In genomic region chr12:86692471-86693356, GRCm38 (mm10) we compare ENCODE assay signal across 16 mouse cellular contexts. TPM values are rescaled to one million over a fixed set of nuclear protein-coding genes. Genes with fewer than 3 reads are reported as not detected.
DNase-seq lines count a peak whose midpoint lies in the region; ATAC-seq and TF ChIP-seq lines count a peak whose summit lies in the region.
"Had no signal": no experiment of that assay in that cellular context is flagged by ENCODE, and none has a peak within 500 bp of the region (broad histone marks: within the 10 kb centered on the region; RNA-seq: fewer than 3 reads in every experiment).

No protein-coding gene starts in this region.

- H3K9ac ChIP-seq in stomach, embryonic 15.5 days = no peak overlapping the region
- H3K9ac ChIP-seq in stomach, postnatal 0 days (ENCODE audit: low read length) = no peak overlapping the region
- no peak overlapping the region for H3K9ac ChIP-seq in midbrain, embryonic 14.5 days (replicated peaks; ENCODE audit: low read length)
- H3K9ac ChIP-seq: embryonic facial prominence, embryonic 15.5 days; hindbrain, embryonic 12.5 days had no signal

- no peaks in the 10 kb centered on the region for H3K36me3 ChIP-seq in stomach, embryonic 15.5 days
- no peaks in the 10 kb centered on the region for H3K36me3 ChIP-seq in stomach, postnatal 0 days (ENCODE audit: control insufficient read depth, insufficient read depth, low read length)
- peaks cover 83% of the 10 kb centered on the region for H3K36me3 ChIP-seq in midbrain, embryonic 14.5 days (ENCODE audit: control insufficient read depth, insufficient read depth, low read length)

- H3K9me3 ChIP-seq in stomach, embryonic 15.5 days = no peaks in the 10 kb centered on the region
- H3K9me3 ChIP-seq in stomach, postnatal 0 days (ENCODE audit: control insufficient read depth, low read length) = no peaks in the 10 kb centered on the region
- H3K9me3 ChIP-seq in midbrain, embryonic 14.5 days (ENCODE audit: control insufficient read depth, low read length) = no peaks in the 10 kb centered on the region
- H3K9me3 ChIP-seq: embryonic facial prominence, embryonic 15.5 days; hindbrain, embryonic 12.5 days had no signal

- H3K4me1 ChIP-seq in stomach, embryonic 15.5 days = peaks cover 7% of the 10 kb centered on the region; the same call in 1 of the 2 replicates
- no peaks in the 10 kb centered on the region for H3K4me1 ChIP-seq in stomach, postnatal 0 days (replicated peaks; ENCODE audit: control insufficient read depth, insufficient read depth)
- H3K4me1 ChIP-seq in midbrain, embryonic 14.5 days (ENCODE audit: control insufficient read depth, insufficient read depth, low read length) = no peaks in the 10 kb centered on the region

- peak; percentile 97 for DNase-seq in heart, adult 11 months
- no peak for DNase-seq in heart, adult 8-10 months (ENCODE audit: low spot score)
- no peak for DNase-seq in stomach, postnatal 0 days (ENCODE audit: low spot score)
- DNase-seq in heart, postnatal 4 days = peak; percentile 64
- no peak for DNase-seq in thymus, adult 18-20 months
- no peak for DNase-seq in midbrain, embryonic 14.5 days
- DNase-seq in left cerebral cortex, postnatal 4 days = no peak
- DNase-seq: adrenal gland, postnatal 14 days; liver; spleen, adult 18-20 months; thymus, postnatal 4 days had no signal

- no peaks in the 10 kb centered on the region for H3K27me3 ChIP-seq in stomach, embryonic 15.5 days (replicated peaks)
- no peaks in the 10 kb centered on the region for H3K27me3 ChIP-seq in stomach, postnatal 0 days (ENCODE audit: control insufficient read depth, insufficient read depth, low read length)
- no peaks in the 10 kb centered on the region for H3K27me3 ChIP-seq in midbrain, embryonic 14.5 days (ENCODE audit: control insufficient read depth, insufficient read depth, low read length)
- H3K27me3 ChIP-seq: embryonic facial prominence, embryonic 15.5 days; hindbrain, embryonic 12.5 days had no signal

- TF ChIP-seq CTCF in stomach, postnatal 0 days (IDR thresholded peaks at IDR 0.05; ENCODE audit: low read depth) = no peak

- H3K4me2 ChIP-seq in stomach, embryonic 15.5 days = no peak overlapping the region
- H3K4me2 ChIP-seq in stomach, postnatal 0 days (replicated peaks; ENCODE audit: low read depth) = no peak overlapping the region
- H3K4me2 ChIP-seq in midbrain, embryonic 14.5 days (ENCODE audit: low read length) = no peak overlapping the region
- H3K4me2 ChIP-seq: embryonic facial prominence, embryonic 15.5 days; hindbrain, embryonic 12.5 days had no signal

- intact Hi-C loops in left cerebral cortex, postnatal 4 days (cut with DNase I) = no loop called here

- no peak overlapping the region for H3K4me3 ChIP-seq in stomach, embryonic 15.5 days (replicated peaks)
- no peak overlapping the region for H3K4me3 ChIP-seq in stomach, postnatal 0 days (ENCODE audit: low read depth, low read length)
- H3K4me3 ChIP-seq in midbrain, embryonic 14.5 days (replicated peaks; ENCODE audit: low read depth, low read length) = no peak overlapping the region
- H3K4me3 ChIP-seq: embryonic facial prominence, embryonic 15.5 days; hindbrain, embryonic 12.5 days had no signal

- WGBS in stomach, embryonic 15.5 days = 43% methylated on average over 5 of the region's 5 CpGs
- 47% methylated on average over 5 of the region's 5 CpGs for WGBS in stomach, postnatal 0 days
- WGBS in midbrain, embryonic 14.5 days = 77% methylated on average over 5 of the region's 5 CpGs

- no peak for TF ChIP-seq EP300 in stomach, postnatal 0 days (optimal IDR thresholded peaks at IDR 0.05)

- ATAC-seq in stomach, embryonic 15.5 days (ENCODE audit: insufficient read depth, low FRiP score, low read depth) = peak; percentile 20; the same call in 1 of the 2 replicates
- ATAC-seq in stomach, postnatal 0 days (ENCODE audit: low FRiP score, low TSS enrichment) = no peak
- no peak for ATAC-seq in midbrain, embryonic 14.5 days (ENCODE audit: low FRiP score, low TSS enrichment)

- H3K27ac ChIP-seq in stomach, embryonic 15.5 days = 0 out of 2 replicates have a peak overlapping the region, but pooled peaks have one; percentile 5
- no peak overlapping the region for H3K27ac ChIP-seq in stomach, postnatal 0 days (replicated peaks)
- no peak overlapping the region for H3K27ac ChIP-seq in midbrain, embryonic 14.5 days (replicated peaks; ENCODE audit: low read depth, low read length)
- H3K27ac ChIP-seq: hindbrain, embryonic 12.5 days had no signal

RNA-seq across cellular contexts. Expression of gene Vash1, which starts 14.2 kb away (rescaled TPM):
- 10 to 100 TPM in 3 of 4 experiments, 1 to 10 TPM in 1; 6.6 to 16.3 (median 13.3) TPM for total RNA-seq in heart, adult 8-10 months (2022)
- polyA plus RNA-seq in stomach, embryonic 15.5 days (2015; fragmentation: Nextera tagmentation; extraction: Ambion mirVana) = 8.7 and 9.7 TPM in 2 replicates
- 3.4 and 3.5 TPM in 2 replicates for polyA plus RNA-seq in stomach, postnatal 0 days (2015; fragmentation: Nextera tagmentation; extraction: Ambion mirVana)
- total RNA-seq in heart, postnatal 4 days (2021) = 10 to 100 TPM; 53.5 to 56.7 TPM
- polyA plus RNA-seq in midbrain, embryonic 14.5 days (2014; fragmentation: Nextera tagmentation; extraction: Ambion mirVana) = 32.0 and 34.0 TPM in 2 replicates
- total RNA-seq in left cerebral cortex, postnatal 4 days (2021) = 100 to 1,000 TPM; 148 to 152 TPM

RNA-seq across cellular contexts. Expression of gene Angel1, which starts 33.5 kb away (rescaled TPM):
- total RNA-seq in heart, adult 8-10 months (2022) = 1 to 10 TPM; 2.9 to 4.6 (median 3.8) TPM
- 7.1 and 9.0 TPM in 2 replicates for polyA plus RNA-seq in stomach, embryonic 15.5 days (2015; fragmentation: Nextera tagmentation; extraction: Ambion mirVana)
- polyA plus RNA-seq in stomach, postnatal 0 days (2015; fragmentation: Nextera tagmentation; extraction: Ambion mirVana) = 3.9 and 4.3 TPM in 2 replicates
- total RNA-seq in heart, postnatal 4 days (2021) = 1 to 10 TPM; 5.2 to 5.3 TPM
- 11.3 and 11.5 TPM in 2 replicates for polyA plus RNA-seq in midbrain, embryonic 14.5 days (2014; fragmentation: Nextera tagmentation; extraction: Ambion mirVana)
- 1 to 10 TPM; 7.9 to 9.8 TPM for total RNA-seq in left cerebral cortex, postnatal 4 days (2021)

RNA-seq across cellular contexts. Expression of gene Lrrc74a, which starts 41.5 kb away (rescaled TPM):
- not detected for total RNA-seq in heart, adult 8-10 months (2022)
- polyA plus RNA-seq in stomach, embryonic 15.5 days (2015; fragmentation: Nextera tagmentation; extraction: Ambion mirVana) = 0.08 TPM in 1 of 2 replicates, not detected in the other
- not detected in 2 replicates for polyA plus RNA-seq in stomach, postnatal 0 days (2015; fragmentation: Nextera tagmentation; extraction: Ambion mirVana)
- total RNA-seq in heart, postnatal 4 days (2021) = not detected
- not detected in 2 replicates for polyA plus RNA-seq in midbrain, embryonic 14.5 days (2014; fragmentation: Nextera tagmentation; extraction: Ambion mirVana)
- total RNA-seq in left cerebral cortex, postnatal 4 days (2021) = not detected
- total RNA-seq: adrenal gland, postnatal 14 days; layer of hippocampus, postnatal 14 days had no signal
- polyA plus RNA-seq: cerebellum, adult 2 months; embryonic facial prominence, embryonic 15.5 days; hindbrain, embryonic 12.5 days had no signal

Comparison
In these comparisons a context has a peak if more than half of its experiments do, and no peak if none do; other contexts are left out.
1. DNase-seq: peak in heart, adult 11 months (single experiment) and heart, postnatal 4 days (single experiment); none in heart, adult 8-10 months (single experiment), stomach, postnatal 0 days (single experiment), thymus, adult 18-20 months (0 of 2), midbrain, embryonic 14.5 days (single experiment) and left cerebral cortex, postnatal 4 days (single experiment).